Mouse (Mus musculus) embryo, embryonic 11.5 days (tissue): ENCODE results near the gene Npas1.

ENCODE experiments used
- DNase-seq: peaks from one replicate; pipeline ENCODE4 v3.0.0-alpha.2; 2012; ENCODE audit warnings: low read depth, low spot score

The Npas1 gene

DNA sequence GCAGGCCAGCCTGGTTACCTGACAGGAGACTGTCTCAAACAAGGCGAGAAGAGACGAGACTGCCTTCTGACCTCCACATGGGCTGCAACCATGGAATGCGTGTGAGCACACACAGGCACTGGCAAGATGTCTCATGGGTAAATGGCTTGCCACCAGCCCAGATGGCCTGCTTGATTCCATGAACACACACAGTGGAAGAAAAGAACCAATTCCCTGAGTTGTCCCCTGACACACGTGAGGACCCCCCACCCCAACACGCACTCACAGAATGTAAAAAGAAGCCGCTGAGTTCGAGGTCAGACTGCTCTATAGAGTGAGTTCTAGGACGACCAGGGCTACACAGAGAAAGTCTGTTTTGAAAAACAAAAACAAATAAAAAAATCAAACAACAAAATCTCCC lies at the start of gene Npas1:
Npas1 (minus strand) TSS at position 101 of the 400 bp plus-strand sequence.
- DNase-seq = no peak

DNA sequence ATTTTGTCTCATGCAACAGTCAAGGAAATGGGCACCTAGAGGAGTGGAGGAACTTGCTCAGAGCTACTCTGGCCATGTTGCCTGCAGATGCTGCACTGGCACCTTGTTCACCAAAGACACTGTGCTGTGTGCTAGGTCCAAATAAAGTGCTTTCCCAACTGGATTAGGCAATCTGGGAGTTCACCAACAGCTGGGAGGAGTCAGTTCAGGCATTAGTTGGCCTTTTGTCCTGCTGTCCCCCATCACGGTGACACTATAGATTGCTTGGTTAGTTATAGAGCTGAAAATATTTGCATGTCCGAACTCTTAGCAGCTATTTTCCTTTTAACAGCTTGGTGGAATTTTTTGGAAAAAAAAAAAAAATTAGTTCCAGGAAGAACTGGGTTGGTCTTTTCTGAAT lies 48.5 kb upstream of the Npas1 start:
- no peak for DNase-seq

DNA sequence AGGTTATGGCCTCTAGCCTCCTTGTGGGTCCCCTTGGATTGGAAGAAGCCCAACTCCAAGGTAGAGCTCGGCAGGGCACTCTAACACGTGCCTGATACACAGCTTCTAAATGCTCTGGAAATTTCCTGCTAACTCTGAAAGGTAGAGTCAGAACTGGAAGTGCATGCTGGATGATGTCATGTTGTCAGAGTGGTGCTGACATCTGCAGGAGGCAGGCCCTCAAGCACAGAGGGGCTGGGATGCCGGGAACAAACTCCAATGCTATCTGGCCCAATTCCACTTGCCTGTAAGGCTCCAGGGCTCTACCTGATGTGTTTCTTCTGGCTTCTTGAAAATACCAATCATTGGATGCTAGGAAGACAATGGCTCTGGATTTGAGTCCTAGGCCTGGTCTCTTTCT lies 47.9 kb upstream of the Npas1 start:
- DNase-seq = no peak

DNA sequence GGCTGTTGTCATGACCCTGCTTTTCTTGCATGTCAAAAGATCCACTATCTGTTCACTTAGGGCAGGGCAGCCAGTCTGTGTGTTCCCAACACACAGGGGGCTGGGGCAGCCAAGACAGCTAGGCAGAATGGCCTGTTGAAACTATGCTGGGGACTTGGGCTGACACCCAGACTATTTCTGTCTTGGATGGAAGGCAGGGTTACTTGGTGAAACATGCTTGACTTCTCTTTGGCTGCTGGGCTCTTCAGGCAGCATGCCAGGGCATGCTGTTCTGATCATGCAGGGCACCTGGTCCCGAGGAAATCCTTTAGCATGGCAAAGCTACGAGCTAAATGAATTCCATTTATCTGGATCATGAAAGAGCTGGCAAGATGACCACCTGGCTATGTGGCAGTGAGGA lies 46.8 kb upstream of the Npas1 start:
- DNase-seq = no peak

DNA sequence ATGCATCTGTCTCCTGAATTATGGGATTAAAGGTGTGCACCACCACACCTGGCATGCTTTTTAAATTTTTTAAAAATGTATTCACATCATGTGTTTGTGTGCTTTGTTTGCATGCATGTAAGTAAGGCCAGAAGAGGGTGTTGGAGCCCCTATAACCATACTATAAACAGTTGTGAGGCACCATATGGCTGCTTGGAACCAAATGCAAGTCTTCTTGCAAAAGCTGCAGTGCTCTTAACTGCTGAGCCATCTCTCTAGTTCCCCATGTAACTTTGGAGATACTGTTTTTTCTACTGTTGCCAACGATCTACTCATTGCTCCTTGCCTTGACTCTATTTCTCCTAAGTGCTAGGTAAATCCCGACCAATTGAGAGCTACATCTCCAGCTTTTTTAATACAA lies 41.8 kb upstream of the Npas1 start:
- DNase-seq = no peak

DNA sequence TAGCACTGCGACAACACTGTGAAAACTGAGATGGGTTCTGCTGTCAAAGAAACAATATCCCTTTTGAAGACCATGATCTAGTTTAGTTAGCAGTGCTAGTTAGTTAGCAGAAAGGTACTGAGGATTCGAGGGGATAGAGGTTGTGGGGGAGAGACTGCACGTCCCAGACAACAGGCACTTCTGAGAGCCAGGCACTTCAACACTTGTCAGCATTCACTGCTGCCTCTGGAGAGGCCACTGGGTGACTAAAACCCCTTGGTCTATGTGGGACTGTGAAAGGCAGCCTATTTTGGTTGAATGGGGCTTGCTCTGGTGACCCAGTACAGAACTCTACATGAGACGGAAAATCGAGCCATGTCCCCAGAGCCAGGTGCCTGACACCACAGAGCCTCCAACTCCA lies 39.7 kb upstream of the Npas1 start:
- no peak for DNase-seq

DNA sequence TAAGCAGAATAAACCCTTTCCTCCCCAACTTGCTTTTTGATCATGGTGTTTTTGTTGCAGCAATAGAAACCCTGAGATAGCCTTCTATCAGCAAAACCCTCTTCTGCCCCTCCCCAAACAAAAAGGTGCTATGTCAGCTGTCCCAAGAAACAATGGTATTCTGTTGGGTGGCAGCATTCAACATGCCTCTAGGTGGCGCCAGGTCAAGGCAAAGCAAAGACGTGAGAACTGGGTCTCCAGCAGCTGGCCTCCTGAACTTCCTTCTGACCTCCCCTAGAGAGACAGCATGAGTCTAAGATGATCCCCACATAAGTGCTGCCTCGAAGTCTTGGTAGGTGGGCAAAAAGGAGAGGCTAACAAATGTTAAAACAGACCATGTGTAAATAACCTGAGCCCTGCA lies 29.8 kb upstream of the Npas1 start:
- DNase-seq = no peak

DNA sequence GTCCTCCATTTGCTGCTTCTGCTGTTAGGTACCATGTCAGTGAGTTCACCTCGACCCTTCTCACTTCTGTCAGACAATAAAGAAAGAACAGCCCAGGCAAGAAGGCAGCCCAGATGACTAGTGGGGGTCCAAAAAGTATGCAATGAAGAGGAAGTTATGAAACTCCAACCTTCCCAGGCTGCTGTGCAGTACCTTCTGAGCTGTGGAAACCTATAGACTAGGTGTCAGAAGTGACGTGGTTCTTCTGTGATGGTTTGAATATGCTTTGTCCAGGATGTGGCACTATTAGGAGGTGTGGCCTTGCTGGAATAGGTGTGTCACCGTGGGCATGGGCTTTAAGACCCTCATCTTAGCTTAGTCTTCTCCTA lies 27.7 kb upstream of the Npas1 start:
- no peak for DNase-seq

DNA sequence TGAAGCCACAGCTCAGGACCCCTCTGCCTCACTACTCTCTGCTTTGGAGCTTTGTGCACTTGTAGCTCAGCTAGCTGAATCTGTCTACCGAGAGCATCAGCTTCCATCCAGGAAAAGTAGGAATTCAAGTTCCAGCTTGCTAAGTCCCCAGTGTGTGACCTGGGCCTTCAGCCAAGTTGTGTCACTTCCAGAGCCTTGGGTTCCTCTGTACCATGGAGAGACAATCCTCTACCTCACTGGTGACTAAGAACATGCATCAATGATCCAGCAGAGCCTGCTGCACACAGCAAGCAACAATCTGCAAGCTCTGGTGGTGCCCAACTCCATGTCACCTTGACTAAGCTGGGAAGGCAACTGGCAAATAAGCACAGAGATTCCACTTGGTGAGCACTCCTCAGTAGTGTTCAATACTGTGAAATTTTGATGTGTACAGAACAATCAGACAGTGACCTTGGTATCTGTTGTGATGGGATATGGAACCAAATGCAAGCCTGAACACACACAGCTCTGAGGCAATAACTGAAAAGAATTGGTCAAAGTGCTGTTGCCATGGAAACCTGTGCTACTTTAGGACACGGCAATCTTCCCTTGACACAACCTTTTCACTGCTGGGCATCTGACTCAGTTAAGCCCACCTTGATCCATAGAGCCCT lies 27.2 kb upstream of the Npas1 start:
- DNase-seq = no peak

DNA sequence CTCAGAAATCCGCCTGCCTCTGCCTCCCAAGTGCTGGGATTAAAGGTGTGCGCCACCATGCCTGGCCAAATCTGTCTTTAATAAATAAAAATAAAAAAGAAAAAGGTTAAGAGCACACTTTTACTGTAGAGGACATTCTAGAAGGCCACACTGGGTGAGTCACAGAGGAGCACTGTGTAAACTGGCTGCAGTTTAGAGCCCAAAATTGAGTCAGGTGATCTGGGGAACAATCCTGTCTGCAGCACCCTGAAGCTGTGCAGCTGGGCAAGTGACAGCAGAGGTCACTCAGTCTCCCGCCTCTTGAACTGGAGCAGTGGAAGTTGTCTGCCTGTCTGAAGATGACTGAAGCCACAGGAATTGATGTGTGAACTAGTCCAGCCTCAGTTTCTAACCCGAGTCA lies 24.0 kb upstream of the Npas1 start:
- no peak for DNase-seq

DNA sequence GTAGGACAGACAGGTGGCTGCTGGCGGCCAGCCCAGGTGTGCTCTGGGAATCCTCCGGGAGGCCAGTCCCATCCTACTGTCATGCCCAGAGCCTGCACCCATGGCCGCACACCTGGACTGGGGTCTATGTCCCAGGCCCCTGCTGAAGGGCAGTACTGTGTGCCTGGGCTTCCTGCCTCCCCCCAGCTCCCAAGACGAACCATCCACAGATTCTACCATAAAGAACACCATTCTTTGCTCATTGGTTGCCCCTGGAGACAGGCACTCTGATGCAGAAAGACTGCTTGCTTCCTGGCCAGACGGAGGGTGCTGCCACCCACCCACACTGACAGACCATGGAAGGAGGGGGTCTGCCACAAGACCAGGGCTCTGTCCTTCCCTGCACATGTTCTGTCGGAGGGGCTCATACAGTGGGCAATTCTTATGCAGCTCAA lies 22.2 kb upstream of the Npas1 start:
- DNase-seq = no peak

DNA sequence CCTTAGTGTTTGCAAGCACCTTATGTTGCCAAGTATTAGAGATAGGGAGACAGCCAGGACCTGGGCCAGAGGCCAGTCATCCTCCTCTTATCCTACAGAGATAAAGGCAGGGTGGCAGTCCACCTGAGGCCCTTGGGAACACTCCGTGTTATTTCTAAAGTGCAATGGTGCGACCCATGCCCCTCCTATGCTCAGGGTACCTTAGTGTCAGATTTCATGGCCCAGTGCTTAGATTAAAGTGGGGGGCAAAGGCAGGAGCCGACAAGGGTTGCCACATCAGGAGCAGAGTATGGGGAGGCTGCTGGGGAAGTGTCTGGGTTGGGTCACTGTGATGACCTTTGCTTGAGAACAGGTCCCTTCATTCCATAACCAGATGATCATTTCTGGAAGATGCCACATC lies 18.7 kb upstream of the Npas1 start:
- no peak for DNase-seq

DNA sequence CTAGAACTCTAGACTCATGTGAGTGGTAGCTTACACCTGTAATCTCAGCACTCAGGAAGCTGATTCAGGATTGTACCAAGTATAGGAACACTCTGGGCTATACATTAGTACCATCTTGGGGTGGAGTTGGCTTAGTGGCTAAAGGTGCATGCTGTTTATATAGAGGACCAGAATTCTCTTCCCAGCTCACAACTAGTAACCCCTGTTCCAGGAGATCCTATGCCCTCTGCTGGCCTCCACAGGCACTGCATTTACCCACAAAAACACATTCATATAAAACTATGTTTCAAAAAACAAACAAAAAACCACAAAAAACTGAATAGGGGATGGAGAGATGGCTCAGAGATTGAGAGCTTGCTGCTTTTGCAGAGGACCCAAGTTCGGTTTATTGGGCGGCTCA lies 15.8 kb upstream of the Npas1 start:
- no peak for DNase-seq

DNA sequence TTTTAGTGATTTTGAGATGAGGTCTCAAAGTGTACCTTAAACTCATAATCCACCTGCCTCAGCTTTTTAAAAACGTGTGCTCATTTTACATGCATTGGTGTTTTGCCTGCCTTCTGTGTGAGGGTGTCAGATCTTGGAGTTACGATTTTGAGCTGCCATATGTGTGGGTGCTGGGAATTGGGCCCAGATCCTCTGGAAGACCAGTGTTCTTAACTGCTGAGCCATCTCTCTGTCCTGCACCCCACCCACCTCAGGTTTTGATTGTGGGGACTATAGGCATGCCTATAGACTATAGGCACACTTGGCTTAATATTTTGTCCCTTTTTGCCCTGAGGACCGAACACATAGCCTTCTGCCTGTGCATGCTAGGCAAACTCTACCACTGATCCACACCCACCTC lies 14.7 kb upstream of the Npas1 start:
- DNase-seq = no peak

DNA sequence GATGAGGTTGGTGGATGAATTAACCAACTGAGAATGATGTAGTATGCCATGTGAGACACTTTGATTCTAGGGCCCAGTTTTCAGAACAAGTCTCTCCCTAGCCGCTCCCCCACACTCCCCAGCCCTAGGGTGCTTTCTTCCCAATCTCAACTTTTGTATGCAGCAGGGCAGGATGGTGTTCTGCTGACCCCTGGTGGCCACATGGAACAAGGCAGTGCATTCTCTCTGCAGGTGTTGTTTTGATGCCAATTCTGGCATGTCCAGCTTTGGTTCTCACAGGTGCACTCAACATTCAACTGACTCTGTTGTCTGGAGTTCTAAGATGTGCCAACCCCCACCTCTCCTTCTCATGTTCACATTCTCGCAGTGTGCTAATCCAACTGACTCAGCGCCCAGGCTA lies 14.2 kb upstream of the Npas1 start:
- peak; percentile 46 for DNase-seq

DNA sequence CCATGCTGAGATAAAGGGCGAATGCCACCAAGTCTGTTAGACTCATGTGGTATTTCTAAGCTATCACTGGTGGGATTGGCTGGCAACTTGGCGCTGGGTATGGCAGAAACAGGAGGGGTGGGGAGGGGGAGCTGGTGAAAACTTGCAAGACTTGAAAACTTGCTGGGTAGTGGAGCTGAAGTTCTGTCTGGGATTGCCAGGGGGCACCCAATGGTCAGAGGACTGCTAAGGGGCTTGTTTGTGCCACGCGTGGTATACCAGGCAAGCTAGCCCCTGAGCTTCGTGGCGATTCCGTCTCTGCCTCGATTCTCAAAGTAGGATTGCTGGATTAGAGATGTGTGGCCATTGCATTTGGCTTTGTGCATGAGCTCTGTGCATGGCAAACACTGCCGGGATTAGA lies 12.4 kb upstream of the Npas1 start:
- DNase-seq = no peak

DNA sequence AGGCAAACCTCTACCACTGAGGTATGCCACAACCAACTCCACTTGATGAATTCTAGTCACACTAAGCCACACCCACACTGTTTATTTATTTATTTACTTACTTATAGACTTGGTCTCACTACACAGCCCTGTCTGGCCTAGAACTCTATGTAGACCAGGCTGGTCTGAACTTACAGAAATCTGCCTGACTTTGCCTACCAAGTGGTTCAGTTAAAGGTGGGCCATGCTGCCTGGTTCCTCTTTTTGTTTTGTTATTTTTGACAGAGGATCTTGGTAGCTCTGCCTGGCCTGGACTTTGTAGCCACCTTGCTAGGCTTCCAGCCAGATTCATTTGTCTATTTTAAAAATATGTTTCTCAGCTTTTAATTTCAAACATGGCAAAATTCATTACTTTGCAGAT lies 11.3 kb upstream of the Npas1 start:
- no peak for DNase-seq

DNA sequence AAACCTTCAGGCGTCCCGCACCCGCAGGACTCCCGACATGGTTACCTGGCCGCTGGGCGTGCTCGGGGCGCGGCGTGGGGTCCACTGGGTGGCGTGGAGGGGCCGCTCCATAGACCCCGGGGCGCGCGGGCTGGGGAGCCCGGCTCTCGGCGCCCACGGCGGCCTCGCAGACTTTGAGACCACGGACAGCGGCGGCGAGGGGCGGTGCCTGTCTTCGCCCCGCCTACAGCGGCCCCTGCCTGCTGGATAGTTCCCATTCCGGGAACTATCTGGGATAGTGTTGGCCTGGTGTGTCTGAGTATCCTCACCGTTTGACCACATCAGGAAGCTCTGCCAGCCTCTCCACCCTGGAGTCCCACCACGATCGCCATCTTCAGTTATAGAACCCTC lies 933 bp downstream of the Npas1 start:
- DNase-seq = no peak

DNA sequence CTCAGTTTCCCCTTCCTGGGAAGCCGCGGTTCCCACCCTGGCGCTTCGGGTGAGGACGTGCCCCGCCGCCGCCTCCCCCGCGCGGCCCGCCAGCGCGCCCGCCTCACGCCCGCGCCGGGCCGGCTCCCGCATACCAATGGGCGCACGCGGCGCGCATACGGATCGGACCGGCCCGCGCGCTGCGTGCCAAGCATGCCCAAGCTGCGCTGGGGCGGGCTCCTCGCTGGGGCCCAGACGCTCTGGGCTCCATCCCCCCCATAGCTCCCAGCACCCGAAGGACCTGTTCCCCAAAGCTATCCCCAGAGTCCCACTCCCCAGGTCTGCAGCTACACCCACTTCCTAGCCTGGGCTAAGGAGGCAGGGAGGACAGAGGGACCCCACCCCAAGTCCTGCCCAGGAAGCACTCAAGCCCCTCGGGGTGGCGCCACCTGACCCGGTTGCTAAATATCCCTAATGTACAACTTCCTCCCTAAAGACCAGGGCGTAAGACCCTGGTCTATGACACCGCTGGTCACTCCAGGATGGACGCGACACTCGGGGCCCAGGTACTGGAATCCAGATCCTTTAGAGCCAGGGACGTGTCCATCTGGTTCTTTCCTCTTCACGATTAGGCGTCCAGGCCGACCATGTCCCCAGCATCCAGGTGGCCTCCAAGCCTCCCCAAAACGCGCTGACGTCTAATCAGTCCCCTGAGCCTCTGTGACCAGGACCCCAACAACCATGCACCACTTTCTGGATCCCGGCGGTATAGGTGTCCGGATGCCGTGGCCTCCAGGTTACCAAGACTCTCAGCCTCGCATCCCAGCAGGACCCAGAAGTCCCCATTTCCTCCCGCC lies 1.5 kb downstream of the Npas1 start:
- no peak for DNase-seq

DNA sequence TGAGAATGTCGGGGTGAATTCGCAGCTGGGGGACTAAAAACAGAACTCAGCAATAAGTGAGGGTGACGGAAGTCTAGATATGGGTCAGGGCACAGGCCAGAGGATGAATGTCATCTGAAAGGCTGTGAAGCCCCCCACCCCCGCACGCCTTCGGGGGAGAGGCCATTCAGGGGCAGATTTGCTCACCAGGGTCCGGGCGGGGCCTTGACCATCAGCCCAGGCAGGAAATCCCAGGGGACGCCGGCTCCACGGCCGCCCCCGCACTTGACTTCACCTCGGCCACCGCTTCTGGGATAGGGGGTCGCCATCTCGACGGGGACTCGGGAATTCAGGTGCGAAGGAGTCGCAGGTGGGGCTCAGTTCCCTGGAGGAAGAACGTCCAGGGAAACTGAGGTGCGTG lies 2.2 kb downstream of the Npas1 start:
- no peak for DNase-seq

DNA sequence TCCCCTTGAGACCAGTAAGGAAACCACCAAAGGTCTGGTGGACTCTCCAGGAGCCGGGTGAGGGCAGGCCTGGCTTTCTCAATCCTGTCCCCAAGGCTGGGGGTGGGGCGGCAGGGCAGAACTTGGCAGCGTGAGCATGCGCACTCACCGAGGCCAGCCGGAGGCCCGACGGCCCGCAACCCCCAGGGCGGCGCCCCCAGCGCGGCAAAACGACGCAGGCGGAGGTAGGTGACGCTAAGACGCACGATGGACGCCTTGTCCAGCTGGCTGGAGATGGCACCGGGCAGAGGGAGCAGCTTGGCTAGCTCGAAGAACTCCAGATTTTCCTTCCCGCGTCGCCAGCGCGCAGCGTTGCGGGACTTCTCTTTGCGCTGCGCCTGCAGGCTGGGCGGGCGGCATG lies 3.1 kb downstream of the Npas1 start:
- no peak for DNase-seq

DNA sequence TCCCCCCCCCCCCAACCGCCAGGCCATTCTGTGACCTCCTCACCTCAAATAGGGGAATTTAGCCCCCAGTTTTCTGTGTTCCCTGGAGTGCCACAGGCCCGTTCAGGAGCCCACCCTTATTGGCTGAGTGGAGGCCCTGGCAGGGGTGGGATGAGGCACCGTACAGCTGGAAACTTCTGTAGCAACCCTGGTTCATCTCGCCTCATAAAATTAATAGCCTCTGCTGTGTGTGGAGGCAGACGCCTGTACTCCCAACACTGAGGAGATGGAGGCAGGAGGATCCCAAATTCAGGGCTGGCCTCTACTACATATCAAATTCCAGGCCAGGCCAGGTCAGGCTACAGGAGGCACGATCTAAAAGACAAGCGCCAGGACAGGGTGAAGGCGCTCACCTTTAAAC lies 3.7 kb downstream of the Npas1 start:
- no peak for DNase-seq

DNA sequence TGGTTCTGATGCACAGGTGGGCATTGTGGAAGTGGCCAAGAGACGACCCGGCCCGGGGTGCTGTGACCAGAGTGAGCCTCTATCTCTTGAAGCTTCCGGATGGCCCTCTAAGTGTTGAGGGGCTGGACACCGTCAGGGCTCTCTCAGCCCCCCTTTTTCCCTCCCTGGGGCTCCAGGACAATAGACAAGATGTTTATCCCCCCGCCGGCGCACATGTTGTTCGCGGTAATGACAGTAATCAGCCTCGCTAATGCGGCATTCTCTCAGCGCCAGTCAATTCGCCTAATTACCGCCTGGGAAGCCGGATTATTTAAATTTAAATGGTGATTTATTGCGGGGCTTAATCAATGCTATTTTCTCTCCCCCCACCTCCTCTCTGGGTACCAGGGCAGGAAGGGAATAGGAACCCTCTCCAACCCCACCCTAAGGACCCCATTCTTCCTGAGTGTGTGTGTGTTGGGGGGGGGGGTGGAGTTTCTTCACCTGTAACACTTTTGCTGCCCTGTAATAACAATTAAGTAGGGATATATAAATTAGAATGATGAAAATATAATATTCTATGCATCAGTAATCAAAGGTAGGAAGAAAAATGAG lies 5.3 kb downstream of the Npas1 start:
- DNase-seq = no peak
